Comparison of ENCODE assay signal across 8 mouse cellular contexts in genomic region chr7:4739041-4739543, GRCm38 (mm10). TPM values are rescaled to one million over a fixed set of nuclear protein-coding genes. Genes with fewer than 3 reads are reported as not detected.
A peak's percentile ranks its signal among the peaks of the same experiment; 100 is the strongest.
DNase-seq lines count a peak whose midpoint lies in the region; ATAC-seq and TF ChIP-seq lines count a peak whose summit lies in the region.

No protein-coding gene starts in this region.

- no peak overlapping the region for H3K27ac ChIP-seq in cerebellum, adult 2 months (ENCODE audit: insufficient read depth, low read length)
- H3K27ac ChIP-seq in neural tube, embryonic 11.5 days (ENCODE audit: low read depth, low read length) = peak overlapping the region; percentile 0; the same call in 1 of the 2 replicates
- peak overlapping the region; percentile 85 for H3K27ac ChIP-seq in limb, embryonic 13.5 days
- peak overlapping the region; percentile 66 for H3K27ac ChIP-seq in stomach, embryonic 16.5 days (ENCODE audit: low read length)

- H3K9ac ChIP-seq in neural tube, embryonic 11.5 days (ENCODE audit: low read length) = no peak overlapping the region
- no peak overlapping the region for H3K9ac ChIP-seq in limb, embryonic 13.5 days
- peak overlapping the region; percentile 50 for H3K9ac ChIP-seq in stomach, embryonic 16.5 days (ENCODE audit: low read length)

- TF ChIP-seq CTCF in cerebellum, adult 2 months (IDR thresholded peaks at IDR 0.05; ENCODE audit: borderline replicate concordance, insufficient read depth, low read depth, low read length) = no peak

- peaks cover 13% of the 10 kb centered on the region; the same call in 1 of the 2 replicates for H3K4me1 ChIP-seq in cerebellum, adult 2 months (ENCODE audit: control insufficient read depth, insufficient read depth, low read length)
- peaks cover 17% of the 10 kb centered on the region for H3K4me1 ChIP-seq in neural tube, embryonic 11.5 days (ENCODE audit: control insufficient read depth, insufficient read depth, low read length)
- H3K4me1 ChIP-seq in limb, embryonic 13.5 days = peaks cover 32% of the 10 kb centered on the region
- peaks cover 29% of the 10 kb centered on the region for H3K4me1 ChIP-seq in stomach, embryonic 16.5 days (ENCODE audit: control insufficient read depth, insufficient read depth, low read length)

- no peaks in the 10 kb centered on the region for H3K27me3 ChIP-seq in cerebellum, adult 2 months (ENCODE audit: control insufficient read depth, insufficient read depth, low read length)
- H3K27me3 ChIP-seq in neural tube, embryonic 11.5 days (ENCODE audit: control insufficient read depth, insufficient read depth, low read length) = no peaks in the 10 kb centered on the region
- H3K27me3 ChIP-seq in limb, embryonic 13.5 days = no peaks in the 10 kb centered on the region
- H3K27me3 ChIP-seq in stomach, embryonic 16.5 days (ENCODE audit: control insufficient read depth, insufficient read depth, low read length) = no peaks in the 10 kb centered on the region

- no peak for TF ChIP-seq POLR2A in cerebellum, adult 2 months (IDR thresholded peaks at IDR 0.05; ENCODE audit: borderline replicate concordance, insufficient read depth, low read length)

- peak overlapping the region; percentile 51 for H3K4me3 ChIP-seq in cerebellum, adult 2 months (replicated peaks; ENCODE audit: insufficient read depth, low read depth, low read length)
- no peak overlapping the region for H3K4me3 ChIP-seq in neural tube, embryonic 11.5 days (ENCODE audit: low read depth, low read length)
- peak overlapping the region; percentile 78 for H3K4me3 ChIP-seq in limb, embryonic 13.5 days
- H3K4me3 ChIP-seq in stomach, embryonic 16.5 days (replicated peaks; ENCODE audit: low read length) = peak overlapping the region; percentile 46

- peaks cover 5% of the 10 kb centered on the region; the same call in 1 of the 2 replicates for H3K36me3 ChIP-seq in neural tube, embryonic 11.5 days (ENCODE audit: control insufficient read depth, insufficient read depth, low read length)
- peaks cover 20% of the 10 kb centered on the region for H3K36me3 ChIP-seq in limb, embryonic 13.5 days
- no peaks in the 10 kb centered on the region for H3K36me3 ChIP-seq in stomach, embryonic 16.5 days (ENCODE audit: control insufficient read depth, insufficient read depth, low read length)

- DNase-seq in cerebellum, adult 2 months = no peak
- no peak for DNase-seq in cerebellum, adult 18-20 months
- DNase-seq in neural tube, embryonic 11.5 days (ENCODE audit: low spot score) = no peak
- DNase-seq in neural tube, embryonic 10.5 days (ENCODE audit: extremely low spot score, low spot score) = no peak
- no peak for DNase-seq in gastrocnemius, postnatal 25 days

- WGBS in cerebellum, adult 2 months = 36% methylated on average over 10 of the region's 10 CpGs
- 46% methylated on average over 10 of the region's 10 CpGs for WGBS in neural tube, embryonic 11.5 days
- 54% methylated on average over 10 of the region's 10 CpGs for WGBS in limb, embryonic 13.5 days
- 45% methylated on average over 10 of the region's 10 CpGs for WGBS in stomach, embryonic 16.5 days

- peak; percentile 4; the same call in 1 of the 2 replicates for ATAC-seq in neural tube, embryonic 11.5 days (ENCODE audit: insufficient read depth, low FRiP score, low TSS enrichment)
- ATAC-seq in limb, embryonic 13.5 days (ENCODE audit: low FRiP score, low read depth) = no peak
- ATAC-seq in stomach, embryonic 16.5 days (ENCODE audit: insufficient read depth, low FRiP score) = no peak
- no peak for ATAC-seq in megakaryocyte progenitor cell, adult 5-6 weeks (replicated peaks; ENCODE audit: poor library complexity)

- no peaks in the 10 kb centered on the region for H3K9me3 ChIP-seq in neural tube, embryonic 11.5 days (ENCODE audit: control insufficient read depth, low read length)
- H3K9me3 ChIP-seq in limb, embryonic 13.5 days = no peaks in the 10 kb centered on the region
- no peaks in the 10 kb centered on the region for H3K9me3 ChIP-seq in stomach, embryonic 16.5 days (replicated peaks; ENCODE audit: control insufficient read depth, low read length)

- peak overlapping the region; percentile 30 for H3K4me2 ChIP-seq in neural tube, embryonic 11.5 days (ENCODE audit: low read depth)
- H3K4me2 ChIP-seq in limb, embryonic 13.5 days (replicated peaks) = peak overlapping the region; percentile 63
- H3K4me2 ChIP-seq in stomach, embryonic 16.5 days (ENCODE audit: low read depth, low read length) = peak overlapping the region; percentile 55

RNA-seq across cellular contexts. Expression of gene Kmt5c, which starts 0.8 kb away (rescaled TPM):
- 81.5 and 89.6 TPM in 2 replicates for polyA plus RNA-seq in cerebellum, adult 2 months (2012; rRNA removed)
- polyA plus RNA-seq in neural tube, embryonic 11.5 days (2014; fragmentation: Nextera tagmentation; extraction: Ambion mirVana) = 80.6 and 87.0 TPM in 2 replicates
- polyA plus RNA-seq in limb, embryonic 13.5 days (2015; fragmentation: Nextera tagmentation; extraction: Ambion mirVana) = 61.6 and 65.3 TPM in 2 replicates
- 59.6 and 64.3 TPM in 2 replicates for polyA plus RNA-seq in stomach, embryonic 16.5 days (2015; fragmentation: Nextera tagmentation; extraction: Ambion mirVana)
- total RNA-seq in gastrocnemius, postnatal 25 days (2021) = 10 to 100 TPM; 10.7 to 12.3 TPM
- total RNA-seq in megakaryocyte progenitor cell, adult 5-6 weeks (2015) = 37.3 and 41.0 TPM in 2 replicates
- total RNA-seq in megakaryocyte progenitor cell, adult 5-6 weeks (2017) = 50.1 and 55.6 TPM in 2 replicates

RNA-seq across cellular contexts. Expression of gene Cox6b2, which starts 13.8 kb away (rescaled TPM):
- polyA plus RNA-seq in cerebellum, adult 2 months (2012; rRNA removed) = 41.9 and 44.4 TPM in 2 replicates
- 23.0 and 27.0 TPM in 2 replicates for polyA plus RNA-seq in neural tube, embryonic 11.5 days (2014; fragmentation: Nextera tagmentation; extraction: Ambion mirVana)
- polyA plus RNA-seq in limb, embryonic 13.5 days (2015; fragmentation: Nextera tagmentation; extraction: Ambion mirVana) = 67.5 and 68.6 TPM in 2 replicates
- polyA plus RNA-seq in stomach, embryonic 16.5 days (2015; fragmentation: Nextera tagmentation; extraction: Ambion mirVana) = 61.4 and 70.0 TPM in 2 replicates
- 1 to 10 TPM; 1.4 to 2.2 TPM for total RNA-seq in gastrocnemius, postnatal 25 days (2021)
- 63.0 and 71.7 TPM in 2 replicates for total RNA-seq in megakaryocyte progenitor cell, adult 5-6 weeks (2015)
- total RNA-seq in megakaryocyte progenitor cell, adult 5-6 weeks (2017) = 44.2 and 66.7 TPM in 2 replicates

RNA-seq across cellular contexts. Expression of gene Tmem150b, which starts 14.0 kb away (rescaled TPM):
- polyA plus RNA-seq in cerebellum, adult 2 months (2012; rRNA removed) = not detected in 2 replicates
- polyA plus RNA-seq in neural tube, embryonic 11.5 days (2014; fragmentation: Nextera tagmentation; extraction: Ambion mirVana) = 0.17 TPM in 1 of 2 replicates, not detected in the other
- polyA plus RNA-seq in limb, embryonic 13.5 days (2015; fragmentation: Nextera tagmentation; extraction: Ambion mirVana) = 0.13 TPM in 2 replicates
- polyA plus RNA-seq in stomach, embryonic 16.5 days (2015; fragmentation: Nextera tagmentation; extraction: Ambion mirVana) = 0.76 and 0.90 TPM in 2 replicates
- total RNA-seq in gastrocnemius, postnatal 25 days (2021) = under 1 TPM in 1 of 2 experiments, not detected in 1; 0.23 TPM
- 10.1 and 12.1 TPM in 2 replicates for total RNA-seq in megakaryocyte progenitor cell, adult 5-6 weeks (2015)
- total RNA-seq in megakaryocyte progenitor cell, adult 5-6 weeks (2017) = 23.0 and 24.4 TPM in 2 replicates

RNA-seq across cellular contexts. Expression of gene Fam71e2, which starts 32.0 kb away (rescaled TPM):
- not detected in 2 replicates for polyA plus RNA-seq in cerebellum, adult 2 months (2012; rRNA removed)
- polyA plus RNA-seq in neural tube, embryonic 11.5 days (2014; fragmentation: Nextera tagmentation; extraction: Ambion mirVana) = not detected in 2 replicates
- polyA plus RNA-seq in limb, embryonic 13.5 days (2015; fragmentation: Nextera tagmentation; extraction: Ambion mirVana) = not detected in 2 replicates
- polyA plus RNA-seq in stomach, embryonic 16.5 days (2015; fragmentation: Nextera tagmentation; extraction: Ambion mirVana) = not detected in 2 replicates
- total RNA-seq in gastrocnemius, postnatal 25 days (2021) = not detected
- not detected in 2 replicates for total RNA-seq in megakaryocyte progenitor cell, adult 5-6 weeks (2015)
- total RNA-seq in megakaryocyte progenitor cell, adult 5-6 weeks (2017) = not detected in 2 replicates

RNA-seq across cellular contexts. Expression of gene Il11, which starts 43.6 kb away (rescaled TPM):
- 1.2 TPM in 2 replicates for polyA plus RNA-seq in cerebellum, adult 2 months (2012; rRNA removed)
- polyA plus RNA-seq in neural tube, embryonic 11.5 days (2014; fragmentation: Nextera tagmentation; extraction: Ambion mirVana) = 0.16 TPM in 1 of 2 replicates, not detected in the other
- polyA plus RNA-seq in limb, embryonic 13.5 days (2015; fragmentation: Nextera tagmentation; extraction: Ambion mirVana) = 0.26 and 0.39 TPM in 2 replicates
- polyA plus RNA-seq in stomach, embryonic 16.5 days (2015; fragmentation: Nextera tagmentation; extraction: Ambion mirVana) = 0.22 and 0.26 TPM in 2 replicates
- total RNA-seq in gastrocnemius, postnatal 25 days (2021) = not detected
- total RNA-seq in megakaryocyte progenitor cell, adult 5-6 weeks (2015) = 0.17 TPM in 1 of 2 replicates, not detected in the other
- not detected in 2 replicates for total RNA-seq in megakaryocyte progenitor cell, adult 5-6 weeks (2017)
